Mouse (Mus musculus) adrenal gland, postnatal 14 days (tissue): ENCODE measurements around the gene Ldha. TPM values are rescaled to one million over a fixed set of nuclear protein-coding genes. Genes with fewer than 3 reads are reported as not detected.
"Not testable (repeated sequence)": the region's sequence is repeated elsewhere in the genome, so short reads cannot be mapped to it uniquely, and the experiment has no call there.

ENCODE experiments used
- DNase-seq: peaks from one replicate; pipeline ENCODE4 v3.0.0; 2021; ENCODE audit warnings: mixed read lengths
- total RNA-seq: library from RNA; stranded (reverse); gene quantifications from 2 replicates; pipeline ENCODE4 v1.2.3, GENCODE M21; 2021

The Ldha gene
- total RNA-seq, 1 experiment from 2014 or later = 592 TPM

DNA sequence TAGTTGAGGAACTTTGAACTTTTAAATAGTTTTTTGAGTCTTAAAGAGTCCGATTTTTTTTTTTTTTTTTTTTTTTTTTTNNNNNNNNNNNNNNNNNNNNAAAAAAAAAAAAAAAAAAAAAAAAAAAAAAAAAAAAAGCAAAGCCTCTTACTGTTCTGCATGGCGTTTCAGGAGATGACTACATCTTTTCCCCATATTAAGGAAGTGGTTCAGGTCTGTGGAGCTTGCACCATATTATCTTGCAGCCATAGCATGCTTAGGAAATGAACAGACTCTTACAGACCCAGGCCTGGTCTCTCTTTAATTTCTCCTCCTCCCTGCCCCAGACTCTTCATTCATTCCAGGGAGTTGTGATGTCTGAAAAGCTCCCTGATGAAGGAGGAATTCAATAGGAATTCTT is 39.7 kb downstream of the Ldha start:
- DNase-seq = no peak

DNA sequence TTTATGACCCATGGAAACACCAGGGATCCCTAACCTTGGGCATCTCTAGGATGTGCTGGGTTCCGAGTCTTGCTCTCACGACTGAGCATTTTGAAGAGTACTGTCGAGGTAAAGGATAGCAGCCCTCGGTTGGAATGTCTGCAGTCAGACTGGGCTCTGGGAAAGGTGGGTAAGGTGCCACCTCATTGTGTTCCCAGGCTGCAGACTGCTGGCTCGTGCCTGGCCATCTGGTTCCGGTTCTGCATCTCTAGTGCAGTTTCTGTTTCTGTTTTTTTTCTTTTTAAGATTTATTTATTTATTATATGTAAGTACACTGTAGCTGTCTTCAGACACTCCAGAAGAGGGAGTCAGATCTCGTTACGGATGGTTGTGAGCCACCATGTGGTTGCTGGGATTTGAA is 40.7 kb downstream of the Ldha start:
- not testable (repeated sequence) for DNase-seq

DNA sequence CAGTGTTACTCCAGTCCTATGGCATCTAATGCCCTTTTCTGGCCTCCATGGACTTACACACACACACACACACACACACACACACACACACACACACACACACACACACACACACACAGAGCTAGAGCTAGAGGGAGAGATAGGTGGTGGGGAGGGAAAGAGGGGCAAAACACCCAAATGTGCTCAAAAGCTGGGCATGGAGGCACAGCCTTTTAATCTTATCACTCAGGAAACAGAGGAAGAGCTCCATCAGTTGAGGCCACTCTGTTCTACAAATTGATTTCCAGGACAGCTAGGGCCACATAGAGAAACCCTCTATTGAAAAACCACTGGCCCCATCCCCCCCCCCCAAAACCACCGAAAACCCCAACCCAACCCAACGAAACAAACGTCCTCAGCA is 42.0 kb downstream of the Ldha start:
- DNase-seq = no peak

DNA sequence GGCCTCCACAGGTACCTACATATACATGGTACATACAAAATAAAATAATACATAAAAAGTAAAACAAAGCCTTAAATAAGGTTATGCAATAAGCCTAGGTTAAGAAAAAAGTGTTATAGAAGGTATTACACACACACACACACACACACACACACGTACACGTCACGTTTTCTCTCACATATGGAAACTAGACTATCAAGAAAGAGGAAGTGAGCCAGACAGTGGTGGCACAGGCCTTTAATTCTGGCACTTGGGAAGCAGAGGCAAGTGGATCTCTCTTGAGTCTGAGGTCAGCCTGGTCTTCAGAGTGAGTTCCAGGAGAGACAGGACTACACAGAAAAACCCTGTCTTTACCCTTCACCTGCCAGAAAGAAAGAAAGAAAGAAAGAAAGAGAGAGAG is 54.2 kb downstream of the Ldha start:
- DNase-seq = no peak

DNA sequence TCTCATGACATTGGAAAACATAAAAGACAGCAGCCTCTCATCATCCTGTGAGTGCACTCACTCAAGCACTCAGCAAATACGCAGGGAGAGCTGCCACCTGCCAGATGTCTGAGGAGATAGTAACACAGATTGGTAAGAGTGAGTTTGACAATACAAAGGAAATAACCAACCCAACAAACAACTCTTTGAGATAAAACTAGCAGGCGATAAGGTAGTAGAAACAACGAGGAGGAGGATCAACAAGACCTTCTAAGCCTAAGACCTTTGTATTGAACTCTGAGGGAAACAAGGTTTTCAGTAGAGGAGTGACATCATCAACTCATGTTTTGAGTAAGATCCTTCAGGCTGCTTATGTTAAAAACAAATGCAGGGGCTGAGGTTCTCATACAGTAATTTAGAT is 58.1 kb downstream of the Ldha start:
- DNase-seq = no peak

Other genes starting within 250 kb of the Ldha start
- gene Sergef, start 201.7 kb upstream of the Ldha start, total RNA-seq = 13.8 and 14.0 TPM in 2 replicates
- gene Tph1, start 168.9 kb upstream of the Ldha start, total RNA-seq = 0.26 TPM in 1 of 2 replicates, not detected in the other
- gene Saal1, start 130.8 kb upstream of the Ldha start, total RNA-seq = 8.3 and 9.9 TPM in 2 replicates
- 1.4 TPM in 2 replicates for gene Saa3, start 125.8 kb upstream of the Ldha start, total RNA-seq
- 1.3 and 16.7 TPM in 2 replicates for gene Saa4, start 108.9 kb upstream of the Ldha start, total RNA-seq
- 0.85 TPM in 1 of 2 replicates, not detected in the other for gene Saa1, start 98.5 kb upstream of the Ldha start, total RNA-seq
- gene Saa2, start 89.7 kb upstream of the Ldha start, total RNA-seq = 0.63 TPM in 1 of 2 replicates, not detected in the other
- 18.7 and 19.0 TPM in 2 replicates for gene Hps5, start 45.4 kb upstream of the Ldha start, total RNA-seq
- gene Gtf2h1, start 45.4 kb upstream of the Ldha start, total RNA-seq = 41.1 and 41.3 TPM in 2 replicates
- gene Ldhc, start 19.7 kb downstream of the Ldha start, total RNA-seq = not detected in 2 replicates
- gene Tsg101, start 78.5 kb downstream of the Ldha start, total RNA-seq = 90.5 and 92.7 TPM in 2 replicates
- 16.7 and 20.1 TPM in 2 replicates for gene Uevld, start 117.1 kb downstream of the Ldha start, total RNA-seq
- not detected in 2 replicates for gene Gm9999, start 142.1 kb downstream of the Ldha start, total RNA-seq
- 17.5 and 20.0 TPM in 2 replicates for gene Spty2d1, start 166.9 kb downstream of the Ldha start, total RNA-seq
- gene Tmem86a, start 209.1 kb downstream of the Ldha start, total RNA-seq = 21.8 and 29.2 TPM in 2 replicates